Mouse (Mus musculus) thymus, postnatal 4 days (tissue): ENCODE data around the gene Pik3cg.
"Not testable (repeated sequence)": the region's sequence is repeated elsewhere in the genome, so short reads cannot be mapped to it uniquely, and the experiment has no call there.

Experiments
- DNase-seq: peaks from one replicate; pipeline ENCODE4 v3.0.0; 2021

Pik3cg gene

DNA sequence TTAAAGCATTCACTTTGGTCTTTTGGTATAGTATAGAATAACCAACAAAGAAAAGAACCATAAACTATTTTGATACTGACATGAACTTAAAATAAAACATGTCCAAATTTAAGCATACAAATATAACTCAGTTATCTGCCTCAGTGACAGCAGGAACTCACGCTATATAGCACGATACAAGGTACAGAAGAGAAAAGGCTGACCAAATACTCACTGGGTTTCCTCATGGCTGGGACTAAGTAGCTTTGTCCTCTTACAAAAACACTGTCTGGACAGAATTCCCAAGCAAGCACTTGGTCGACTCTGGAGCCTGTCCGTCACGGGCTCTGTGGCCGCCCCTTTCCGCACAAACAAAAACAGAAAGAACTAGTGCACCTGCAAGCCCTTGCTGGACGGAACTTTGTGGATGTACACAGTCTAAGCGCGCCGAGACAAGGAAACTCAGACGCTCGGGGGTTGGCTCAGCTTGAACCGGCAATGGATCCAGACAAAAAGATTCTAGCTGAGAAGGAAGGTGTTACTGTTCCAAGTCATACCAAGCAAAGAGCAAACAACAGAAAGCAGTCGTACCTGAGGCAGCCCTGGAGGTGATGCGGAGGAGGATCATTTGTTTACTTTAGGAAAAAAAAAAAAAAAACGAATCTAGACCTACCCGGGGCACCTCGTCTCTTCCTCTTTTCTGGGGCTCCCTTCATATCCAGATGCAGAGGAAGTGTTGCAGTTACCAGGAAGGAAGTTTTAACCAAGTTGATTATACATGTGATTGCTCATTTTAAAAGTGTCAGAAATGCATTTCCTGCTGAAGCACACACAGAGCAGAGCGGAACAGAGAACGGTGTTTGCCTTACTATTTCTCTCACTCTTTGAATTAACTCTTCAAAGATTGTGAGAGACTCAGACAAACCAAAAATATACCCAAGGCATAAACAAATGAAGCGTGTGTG lies at the start of gene Pik3cg:
Pik3cg (minus strand) TSS at position 712 of the 944 bp plus-strand sequence.
- DNase-seq, result peak; percentile 62

DNA sequence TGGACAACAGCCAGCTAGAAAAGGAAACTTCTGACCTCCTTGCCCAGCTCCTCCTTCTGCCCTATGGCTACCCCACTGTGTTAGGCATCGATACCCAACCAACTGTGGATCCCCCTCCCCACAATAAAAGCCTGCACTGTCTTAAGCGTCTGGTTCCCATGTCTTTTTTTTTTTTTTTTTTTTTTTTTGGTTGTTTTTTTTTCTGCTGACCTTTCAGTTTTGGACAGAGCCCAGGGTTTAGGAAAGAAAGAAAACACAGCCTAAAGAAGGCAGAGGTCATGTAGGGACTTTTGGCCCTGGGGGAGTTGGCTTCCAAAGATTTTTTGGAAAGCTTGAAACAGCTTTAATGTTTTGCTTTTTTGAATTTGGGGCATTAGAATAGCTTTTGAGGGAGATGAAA lies 40.0 kb upstream of the Pik3cg start:
- no peak for DNase-seq

DNA sequence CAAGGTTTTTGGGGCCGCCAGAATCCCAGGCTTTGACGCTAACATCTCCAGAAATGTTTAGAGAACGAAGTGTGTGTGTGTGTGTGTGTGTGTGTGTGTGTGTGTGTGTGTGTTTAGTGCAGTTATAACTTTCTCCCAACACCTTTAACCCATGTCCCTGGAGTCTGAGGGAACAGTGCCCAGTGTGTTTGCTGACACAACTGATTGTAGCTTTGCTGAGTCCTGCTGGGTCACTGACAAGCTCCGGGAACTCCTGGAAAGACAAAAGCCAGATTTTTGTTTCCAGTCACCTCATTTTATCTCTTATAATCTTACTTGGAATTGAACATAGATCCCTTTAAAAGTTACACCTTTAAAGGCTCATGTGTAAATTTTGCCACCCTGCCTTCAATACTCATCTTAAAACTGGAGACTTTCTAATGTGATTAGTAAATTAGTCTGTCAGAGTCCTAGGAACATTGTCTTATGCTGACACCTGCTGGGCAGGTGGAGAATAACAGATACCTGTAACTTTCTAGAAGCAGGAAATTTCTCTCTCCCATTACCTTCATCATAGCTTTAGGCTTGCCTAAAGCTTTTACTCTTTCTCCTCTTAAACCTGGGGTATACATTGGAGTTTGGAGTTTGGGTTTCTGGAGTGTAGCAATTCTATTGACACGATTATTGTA lies 37.2 kb upstream of the Pik3cg start:
- DNase-seq, result peak; percentile 71

DNA sequence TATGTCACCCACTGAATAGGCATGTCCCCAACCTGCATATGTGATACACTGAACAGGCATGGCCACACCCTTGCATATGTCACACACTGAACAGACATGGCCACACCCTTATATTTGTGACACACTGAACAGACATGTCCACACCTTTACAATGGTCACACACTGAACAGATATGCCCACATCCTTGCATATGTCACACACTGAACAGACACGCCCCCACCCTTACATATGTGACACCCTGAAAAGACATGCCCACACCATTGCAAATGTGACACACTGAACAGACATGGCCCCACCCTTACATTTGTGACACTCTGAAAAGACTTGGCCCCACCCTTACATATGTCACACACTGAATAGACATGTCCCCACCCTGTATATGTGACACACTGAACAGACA lies 35.1 kb upstream of the Pik3cg start:
- DNase-seq, result no peak

DNA sequence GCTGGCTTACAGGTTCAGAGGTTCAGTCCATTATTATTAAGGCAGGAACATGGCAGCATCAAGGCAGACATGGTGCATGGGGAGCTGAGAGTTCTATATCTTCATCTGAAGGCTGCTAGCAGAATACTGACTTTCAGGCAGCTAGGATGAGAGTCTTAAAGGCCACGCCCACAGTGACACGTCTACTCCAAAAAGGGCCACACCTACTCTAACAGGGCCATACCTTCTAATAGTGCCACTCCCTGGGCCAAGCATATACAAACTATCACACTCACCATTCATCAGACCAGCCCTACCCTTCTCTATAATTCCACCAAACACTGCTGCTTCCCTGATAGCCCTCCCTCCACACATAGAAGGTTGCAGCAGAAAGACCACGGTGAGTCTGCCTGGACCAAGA lies 30.7 kb upstream of the Pik3cg start:
- not testable (repeated sequence) for DNase-seq

DNA sequence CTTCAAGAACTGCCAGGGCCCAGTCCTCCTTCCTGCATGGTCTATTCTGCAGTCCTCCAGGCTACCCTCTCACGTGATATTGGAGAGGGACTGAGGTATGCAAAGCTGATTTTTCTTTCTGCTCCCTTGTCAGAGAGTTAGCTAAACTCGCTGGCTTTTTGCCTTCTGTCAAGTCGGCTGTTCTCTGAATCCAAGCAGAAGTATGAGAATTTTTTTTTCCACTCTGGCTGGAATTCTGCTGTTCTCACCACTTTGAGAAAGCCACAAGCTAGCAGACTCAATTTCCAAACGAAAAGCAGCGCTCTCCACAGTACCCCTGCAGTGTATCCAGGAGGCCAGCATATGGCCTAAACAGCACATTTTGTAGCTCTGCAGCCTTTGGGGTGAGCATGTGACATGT lies 30.0 kb upstream of the Pik3cg start:
- no peak for DNase-seq

DNA sequence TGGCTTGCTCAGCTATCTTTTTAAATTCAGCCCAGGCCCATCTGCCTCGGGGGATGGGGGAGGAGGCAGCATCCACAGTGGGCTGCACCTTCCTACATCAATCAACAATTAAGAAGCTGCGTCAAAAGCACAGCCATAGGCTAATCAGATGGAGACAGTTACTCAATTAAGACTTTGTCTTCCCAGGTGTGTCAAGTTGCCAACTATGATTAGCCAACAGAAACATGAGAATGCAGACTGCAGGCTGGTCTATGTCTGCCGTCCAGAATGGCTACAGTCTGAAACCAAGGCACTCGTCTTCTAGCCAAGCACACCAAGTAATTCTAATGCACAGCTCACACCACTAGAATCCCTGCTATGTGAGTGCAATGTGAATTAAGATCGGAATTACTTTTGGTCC lies 29.4 kb upstream of the Pik3cg start:
- DNase-seq, result no peak

DNA sequence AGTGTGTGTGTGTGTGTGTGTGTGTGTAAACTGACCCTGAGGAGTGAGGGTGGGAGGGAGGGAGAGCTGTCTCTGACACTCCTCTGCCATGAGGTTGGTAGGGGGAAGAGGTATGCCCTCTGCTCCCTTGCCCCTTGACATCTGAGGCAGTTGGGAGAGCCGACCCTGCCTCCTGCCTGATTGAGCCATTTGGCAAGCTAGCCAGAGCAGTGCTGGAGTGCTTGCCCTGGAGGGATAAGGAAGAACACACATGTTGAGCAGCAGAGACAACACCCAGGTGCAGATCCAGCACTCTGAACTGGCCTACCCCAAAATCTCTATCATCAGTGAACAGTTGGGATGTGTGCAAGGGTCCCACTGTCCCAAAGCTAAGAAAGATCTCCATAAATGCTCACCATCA lies 28.7 kb upstream of the Pik3cg start:
- no peak for DNase-seq

DNA sequence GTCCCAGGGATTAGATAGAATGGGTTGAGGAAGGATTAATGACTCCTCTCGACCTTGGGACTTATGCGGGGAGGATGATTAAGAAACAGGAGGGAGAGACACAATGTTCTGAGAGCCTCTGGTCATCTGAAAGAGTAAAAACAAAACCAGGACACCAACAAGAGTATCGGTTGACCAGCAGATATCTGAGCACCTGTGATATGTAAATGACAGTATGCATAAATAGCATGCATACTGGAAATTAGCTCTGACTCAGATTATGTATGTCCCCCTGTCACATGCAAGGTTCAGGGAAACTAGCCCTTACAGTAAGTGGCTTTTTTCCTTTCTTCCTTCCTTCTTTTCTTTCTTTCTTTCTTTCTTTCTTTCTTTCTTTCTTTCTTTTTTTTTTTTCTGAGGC lies 28.0 kb upstream of the Pik3cg start:
- no peak for DNase-seq

DNA sequence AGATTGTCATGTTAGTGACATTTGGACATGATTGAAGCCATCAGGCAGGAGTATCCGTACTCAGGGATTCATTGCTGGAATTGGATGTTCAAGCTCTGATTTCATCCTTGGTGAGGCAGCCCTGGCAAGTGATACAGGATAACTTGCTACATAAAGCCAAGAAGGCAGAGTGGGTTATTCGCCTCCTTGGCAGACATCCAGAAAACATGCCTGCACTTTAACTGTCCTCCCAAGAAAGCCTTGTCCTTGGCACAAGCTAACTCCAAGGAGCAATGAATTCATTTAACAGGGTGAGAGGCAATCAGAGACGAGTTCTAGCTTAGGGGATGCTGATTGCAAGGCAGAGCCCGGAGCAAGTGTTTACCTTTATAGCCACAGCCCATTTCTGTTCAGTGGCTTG lies 25.4 kb upstream of the Pik3cg start:
- DNase-seq, result no peak

DNA sequence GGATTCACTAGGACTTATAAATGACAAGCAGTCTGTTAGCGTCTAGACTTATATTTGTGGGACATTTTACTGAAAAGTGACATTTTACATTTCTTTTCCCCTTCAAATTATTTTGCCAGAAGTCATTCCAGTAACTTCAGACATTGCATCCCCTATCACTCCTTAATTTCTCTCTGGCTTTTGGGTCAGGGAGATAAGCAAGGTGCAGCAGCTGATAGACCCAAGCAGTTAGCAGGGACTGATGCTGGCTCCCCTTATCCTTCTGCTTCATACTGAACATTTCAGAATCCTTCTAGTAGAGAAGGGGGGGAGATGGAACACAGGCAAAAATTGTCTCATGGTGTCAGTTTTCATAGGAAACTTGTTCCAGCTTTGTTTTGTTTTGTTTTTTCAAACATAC lies 22.9 kb upstream of the Pik3cg start:
- no peak for DNase-seq

DNA sequence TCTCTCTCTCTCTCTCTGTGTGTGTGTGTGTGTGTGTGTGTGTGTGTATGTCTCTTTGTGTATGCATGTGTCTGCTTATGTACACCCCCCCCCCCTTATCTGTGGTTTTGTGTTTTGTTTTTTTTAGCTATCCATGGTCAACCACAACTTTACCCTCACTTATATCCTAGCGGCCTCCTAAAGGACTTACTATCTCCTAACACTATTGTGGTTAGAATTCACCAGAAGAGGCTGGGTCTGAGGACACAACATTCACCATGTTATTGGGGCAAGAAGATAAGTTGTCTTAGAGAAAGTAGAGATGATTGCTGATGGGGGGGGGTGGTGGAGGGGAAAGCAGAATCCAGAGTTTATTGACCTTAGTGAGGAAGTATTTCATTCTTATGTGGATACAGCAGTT lies 15.2 kb upstream of the Pik3cg start:
- no peak for DNase-seq

DNA sequence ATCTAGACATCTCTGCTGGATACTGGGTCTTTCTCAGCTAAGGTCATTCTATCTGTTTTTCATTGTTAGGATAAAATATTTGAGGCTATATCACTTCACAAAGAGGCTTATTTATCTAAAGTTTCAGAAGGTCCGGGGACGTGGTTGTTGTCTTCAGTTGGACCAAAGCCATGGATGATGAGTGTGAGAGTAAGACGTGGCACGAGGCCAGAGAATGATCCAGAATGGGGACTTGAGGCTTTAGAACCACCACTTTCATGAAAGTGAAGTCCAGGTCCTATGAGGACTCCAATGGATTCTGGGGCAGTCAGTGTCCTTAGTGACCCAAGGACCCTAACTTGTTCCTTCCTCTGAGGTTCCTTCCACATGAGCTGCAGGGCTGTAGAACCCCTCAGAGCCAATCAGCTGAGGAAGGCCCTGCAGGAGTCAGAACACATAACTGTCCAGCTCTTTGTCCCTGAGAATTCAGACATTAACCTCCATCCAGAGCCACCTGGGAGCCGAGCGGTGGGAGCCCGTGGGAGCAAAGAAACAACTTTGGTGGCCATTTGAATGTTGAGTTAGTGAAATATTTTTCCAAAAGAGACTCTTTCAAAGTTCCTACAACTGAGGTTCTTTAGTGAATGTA lies 14.4 kb upstream of the Pik3cg start:
- DNase-seq, result no peak

DNA sequence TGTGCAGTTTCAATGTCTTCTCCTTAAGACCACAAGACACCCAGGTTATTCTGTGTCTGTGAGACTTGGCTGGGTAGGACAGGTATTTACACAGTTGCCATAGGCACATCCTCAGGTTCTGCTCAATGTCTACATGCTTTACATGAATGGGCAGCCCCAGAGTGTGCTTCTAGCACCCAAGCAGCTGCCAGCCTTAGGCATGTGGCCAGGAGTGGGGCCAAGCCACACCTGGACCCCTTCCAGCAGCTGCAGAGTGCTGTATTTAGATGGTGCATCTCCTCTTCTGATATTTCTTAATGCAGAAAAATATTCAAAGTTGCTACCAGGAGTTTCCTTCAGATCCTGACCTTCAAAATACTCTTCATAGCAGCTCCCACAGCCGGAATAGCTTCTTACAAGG lies 11.9 kb upstream of the Pik3cg start:
- DNase-seq, result no peak

DNA sequence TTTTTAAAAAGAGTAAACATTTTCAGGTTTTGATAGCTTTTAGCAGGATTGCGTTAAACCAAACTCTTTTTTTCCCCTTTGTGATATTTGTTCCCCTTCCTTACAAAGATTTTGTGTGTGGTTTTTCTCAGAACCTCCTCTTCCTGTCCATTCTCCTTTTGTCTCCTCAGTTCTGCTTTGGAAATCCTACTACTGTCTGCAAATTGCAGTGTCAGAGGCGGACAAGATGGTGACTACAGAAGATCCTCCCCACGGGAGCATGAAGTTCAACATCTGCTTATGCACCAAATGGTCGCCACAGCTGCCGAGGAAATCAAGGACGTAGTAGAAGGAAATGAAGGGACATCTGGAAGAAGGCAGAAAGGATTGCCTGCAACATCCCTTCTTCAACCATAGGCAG lies 6.7 kb upstream of the Pik3cg start:
- no peak for DNase-seq

DNA sequence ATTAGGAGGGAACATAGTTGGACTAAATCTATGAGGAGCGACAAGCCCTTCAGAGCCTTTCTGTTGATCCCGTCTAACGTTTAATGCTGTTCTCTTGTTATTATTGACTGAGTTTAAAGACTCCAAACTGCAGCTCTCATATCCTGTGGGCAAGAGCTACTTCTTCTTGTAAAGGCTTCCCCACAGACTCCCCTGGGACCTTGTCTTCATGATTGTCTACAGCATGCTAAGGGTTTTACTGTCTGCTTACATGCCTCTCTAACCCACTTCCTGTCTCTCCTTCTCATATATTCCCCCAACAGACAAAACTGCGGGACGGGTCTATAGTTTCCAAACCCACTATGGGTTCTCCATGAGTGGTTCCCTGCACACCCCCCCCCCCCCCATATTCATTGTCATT lies 4.2 kb upstream of the Pik3cg start:
- DNase-seq, result no peak

DNA sequence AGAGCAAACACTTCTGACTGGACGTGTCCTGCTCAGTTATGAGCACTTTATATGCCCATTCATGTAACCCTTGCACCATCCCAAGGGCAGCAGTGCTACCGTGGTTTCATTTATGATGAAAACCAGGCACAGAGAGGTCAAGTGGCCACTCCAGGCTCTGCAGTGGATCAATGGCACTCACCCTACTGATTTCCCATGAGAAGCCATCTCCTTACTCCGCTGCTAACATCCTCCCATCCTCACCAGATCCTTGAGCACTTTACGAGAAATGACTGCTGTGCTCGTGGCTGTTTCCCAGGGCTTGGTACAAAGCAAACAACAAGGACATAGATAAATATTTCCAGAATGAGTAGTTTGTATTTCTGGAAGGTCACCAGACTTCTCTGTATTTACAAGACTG lies 3.7 kb upstream of the Pik3cg start:
- no peak for DNase-seq

DNA sequence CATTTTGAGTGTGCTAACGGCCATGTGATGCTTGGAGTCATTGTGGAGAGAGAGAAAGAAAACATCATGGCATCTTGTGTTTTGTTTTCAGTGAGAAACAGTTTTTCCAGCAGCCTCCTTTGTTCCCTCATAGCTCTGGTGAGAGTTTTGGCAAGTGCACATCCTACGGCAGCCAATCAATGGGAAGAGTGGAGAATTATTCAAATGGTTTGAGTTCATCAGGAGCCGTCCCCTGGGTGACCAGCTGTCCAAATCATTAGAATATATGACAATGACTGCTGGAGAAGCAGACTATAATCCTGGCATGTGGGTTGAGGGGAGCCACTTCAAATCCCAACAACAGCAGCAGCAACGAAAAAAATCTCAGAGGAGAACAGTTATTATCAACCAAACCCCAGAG lies 2.8 kb upstream of the Pik3cg start:
- DNase-seq, result no peak

DNA sequence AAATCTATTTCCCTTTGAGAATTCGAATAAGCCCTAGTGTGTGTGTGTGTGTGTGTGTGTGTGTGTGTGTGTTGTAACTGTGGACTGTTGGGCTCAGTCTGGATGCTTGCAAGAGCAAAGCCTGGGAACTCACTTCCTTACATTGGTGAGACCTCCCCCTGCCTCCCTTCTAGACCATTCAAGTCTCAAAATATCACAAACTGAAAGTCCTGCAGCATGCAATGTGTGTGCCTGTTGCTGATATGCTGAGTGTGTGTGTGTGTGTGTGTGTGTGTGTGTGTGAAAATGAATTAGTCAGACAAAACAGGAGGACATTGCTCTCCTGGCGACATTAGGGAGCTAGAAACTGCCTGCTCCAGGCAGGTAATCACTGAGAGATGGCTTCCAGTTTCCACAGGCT lies 492 bp upstream of the Pik3cg start:
- DNase-seq, result peak; percentile 36

DNA sequence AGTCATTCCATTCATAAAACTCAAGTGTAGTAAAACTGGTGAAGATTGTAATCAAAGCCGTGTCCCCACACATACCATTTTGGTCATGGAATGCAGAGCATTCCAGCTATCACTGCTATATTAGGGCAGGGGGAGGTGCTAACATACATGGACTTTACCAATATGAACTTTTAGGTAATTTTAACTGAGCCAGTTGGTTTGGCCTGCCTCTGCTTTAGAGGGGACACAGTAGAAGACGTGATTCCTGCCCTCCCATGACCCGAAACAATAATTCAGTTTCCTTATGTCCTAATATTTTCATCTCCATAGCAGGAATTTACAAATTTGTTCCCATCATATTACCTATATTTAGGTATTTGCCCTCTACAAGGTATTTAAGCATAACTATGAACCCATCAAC lies 1.3 kb downstream of the Pik3cg start:
- DNase-seq, result no peak

DNA sequence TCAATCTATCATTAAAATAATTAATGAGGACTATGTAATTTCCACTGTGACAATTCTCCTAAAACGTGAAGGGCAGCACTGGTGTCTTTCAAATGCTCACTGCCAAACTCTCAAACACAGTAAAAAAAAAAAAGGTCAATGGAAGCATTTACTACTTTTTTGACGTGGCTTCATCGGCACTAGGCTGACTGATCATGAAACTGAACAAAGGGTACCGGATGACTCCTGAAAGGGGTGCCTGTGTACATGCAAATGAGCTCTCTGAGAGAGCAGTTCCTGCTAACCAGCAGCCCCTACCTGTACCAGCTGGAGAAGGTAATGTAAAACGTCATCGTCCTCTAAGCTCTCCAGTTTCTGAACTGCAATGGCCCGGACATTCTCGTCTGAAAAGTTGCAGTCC lies 4.8 kb downstream of the Pik3cg start:
- DNase-seq, result no peak

DNA sequence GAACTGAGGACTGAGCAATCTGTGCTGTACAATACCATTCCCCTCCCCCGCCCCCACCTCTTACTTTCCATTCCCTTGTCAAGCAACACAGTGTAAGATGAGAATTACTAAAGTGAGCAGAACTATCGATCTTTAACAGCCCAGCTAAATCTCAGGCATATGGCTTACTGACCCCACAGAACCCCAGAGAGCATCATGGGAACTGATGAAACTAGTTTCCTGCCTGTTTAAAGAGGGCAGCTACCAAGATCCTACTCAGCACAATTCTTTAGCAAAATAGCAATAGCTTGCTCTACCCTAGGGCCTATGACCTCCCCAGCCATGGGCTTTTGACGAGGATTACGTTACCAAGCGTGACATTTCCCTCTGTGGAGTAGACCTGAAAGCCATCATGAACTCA lies 5.9 kb downstream of the Pik3cg start:
- DNase-seq, result no peak

DNA sequence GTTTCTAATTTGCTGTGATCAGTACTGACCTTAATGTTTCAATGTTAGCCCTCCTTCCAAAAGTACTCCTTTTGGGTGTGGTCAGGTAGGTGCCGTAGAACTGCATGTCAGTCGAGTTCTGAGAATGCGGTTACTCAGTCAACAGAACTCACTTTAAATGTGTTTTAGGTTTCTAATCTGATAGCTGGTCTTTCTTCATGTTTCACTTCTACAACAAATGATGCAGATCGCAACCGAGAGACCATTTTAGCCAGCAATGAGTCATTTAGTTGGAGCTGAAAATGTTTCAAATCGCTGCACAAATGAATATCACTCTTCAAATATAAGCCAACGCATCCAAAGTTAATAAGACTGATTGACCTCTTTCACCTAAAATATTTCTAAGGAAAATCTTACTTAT lies 6.5 kb downstream of the Pik3cg start:
- no peak for DNase-seq

DNA sequence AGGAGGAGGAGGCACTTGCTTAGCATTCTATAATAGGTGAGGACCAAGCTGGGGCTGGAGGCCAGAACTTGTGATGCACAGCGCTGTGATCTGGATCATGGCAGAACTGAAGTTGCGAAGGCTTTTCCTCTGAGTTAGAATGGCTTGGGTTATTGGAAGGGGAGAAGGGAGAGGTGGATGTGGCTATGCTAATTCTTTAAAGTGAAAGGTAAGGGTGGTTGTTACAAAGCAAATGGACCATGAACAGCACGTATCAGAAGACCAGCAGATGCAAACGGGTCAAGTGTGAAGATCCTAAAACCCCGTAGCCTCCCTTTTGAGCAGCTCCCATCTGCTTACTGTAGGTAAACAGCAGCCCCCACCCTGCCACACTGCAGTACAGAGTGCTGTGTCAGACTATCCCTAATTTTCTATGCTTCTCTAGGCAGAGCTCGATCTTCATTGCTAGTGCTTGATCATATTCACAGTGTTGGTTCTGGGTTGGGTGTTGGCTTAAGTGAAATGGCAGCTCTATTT lies 7.3 kb downstream of the Pik3cg start:
- DNase-seq, result no peak
